ENCODE assay signal across 8 mouse cellular contexts in genomic region chr7:19714836-19715235, GRCm38 (mm10). TPM values are rescaled to one million over a fixed set of nuclear protein-coding genes. Genes with fewer than 3 reads are reported as not detected.
DNase-seq lines count a peak whose midpoint lies in the region; ATAC-seq and TF ChIP-seq lines count a peak whose summit lies in the region.

No protein-coding gene starts in this region.

- peak overlapping the region; percentile 100 for H3K4me3 ChIP-seq in heart, embryonic 16.5 days (ENCODE audit: low read length)
- peak overlapping the region; percentile 72 to 97 for H3K4me3 ChIP-seq in MEL (ENCODE audit: control insufficient read depth in 1 of 2, insufficient read depth in 1 of 2, low read depth in 2 of 2, low read length in 2 of 2)
- H3K4me3 ChIP-seq in forebrain, embryonic 15.5 days: peak overlapping the region; percentile 73
- peak overlapping the region; percentile 68 for H3K4me3 ChIP-seq in macrophage (ENCODE audit: inconsistent target)

- TF ChIP-seq RAD21 in MEL (IDR thresholded peaks at IDR 0.05; ENCODE audit: low read depth, low read length): no peak

- under 1% methylated on average over 39 of the region's 39 CpGs for WGBS in heart, embryonic 16.5 days
- 0% methylated on average over 39 of the region's 39 CpGs for WGBS in forebrain, embryonic 15.5 days
- under 1% methylated on average over 35 of the region's 39 CpGs for WGBS in macrophage (ENCODE audit: missing documents)

- peaks cover 25% of the 10 kb centered on the region for H3K36me3 ChIP-seq in heart, embryonic 16.5 days (ENCODE audit: control insufficient read depth, insufficient read depth)
- H3K36me3 ChIP-seq in MEL (ENCODE audit: control insufficient read depth in 1 of 2, insufficient read depth in 2 of 2, low read length in 2 of 2) (peaks cover 3 to 14% of the 10 kb centered on the region in 2 experiments; a peak in 3 of 4 replicates), macrophage (ENCODE audit: inconsistent target) (peaks cover 21% of the 10 kb centered on the region; the same call in 1 of the 2 replicates)
- peaks cover 22% of the 10 kb centered on the region for H3K36me3 ChIP-seq in forebrain, embryonic 15.5 days

- H3K9me3 ChIP-seq in heart, embryonic 16.5 days (replicated peaks; ENCODE audit: control insufficient read depth, low read length): no peaks in the 10 kb centered on the region
- H3K9me3 ChIP-seq in MEL (replicated peaks; ENCODE audit: insufficient read depth, low read length): no peaks in the 10 kb centered on the region
- H3K9me3 ChIP-seq in forebrain, embryonic 15.5 days: no peaks in the 10 kb centered on the region

- H3K4me2 ChIP-seq in heart, embryonic 16.5 days (ENCODE audit: low read depth, low read length): peak overlapping the region; percentile 89
- H3K4me2 ChIP-seq in forebrain, embryonic 15.5 days (replicated peaks): peak overlapping the region; percentile 95

- peaks cover 19% of the 10 kb centered on the region for H3K4me1 ChIP-seq in heart, embryonic 16.5 days (ENCODE audit: control insufficient read depth, insufficient read depth, low read length)
- H3K4me1 ChIP-seq in MEL (ENCODE audit: control insufficient read depth in 1 of 2, insufficient read depth in 2 of 2, low read length in 2 of 2): peaks cover 0 to 19% of the 10 kb centered on the region in 2 experiments; a peak in 2 of 4 replicates
- peaks cover 22% of the 10 kb centered on the region for H3K4me1 ChIP-seq in forebrain, embryonic 15.5 days

- peak overlapping the region; percentile 97 for H3K9ac ChIP-seq in heart, embryonic 16.5 days (ENCODE audit: low read length)
- H3K9ac ChIP-seq in MEL (ENCODE audit: control insufficient read depth, low read depth, low read length, poor library complexity, severe bottlenecking): peak overlapping the region; percentile 90
- peak overlapping the region; percentile 70 for H3K9ac ChIP-seq in forebrain, embryonic 15.5 days (replicated peaks)

- no peak for ATAC-seq in heart, embryonic 16.5 days (replicated peaks; ENCODE audit: extremely low read depth, insufficient read depth, low FRiP score)
- no peak for ATAC-seq in forebrain, embryonic 15.5 days (replicated peaks)

- H3K79me2 ChIP-seq in MEL (ENCODE audit: control insufficient read depth, insufficient read depth, low read length, poor library complexity) (peaks cover 20% of the 10 kb centered on the region), macrophage (ENCODE audit: inconsistent target) (peaks cover 17% of the 10 kb centered on the region)

- TF ChIP-seq EP300 in MEL (IDR thresholded peaks at IDR 0.05; ENCODE audit: low read depth in 1 of 2, low read length in 2 of 2): no peak

- H3K27ac ChIP-seq in heart, embryonic 16.5 days (ENCODE audit: low read length): peak overlapping the region; percentile 87
- peak overlapping the region; percentile 60 for H3K27ac ChIP-seq in MEL (ENCODE audit: control insufficient read depth, low read depth, low read length)
- H3K27ac ChIP-seq in forebrain, embryonic 15.5 days (replicated peaks): peak overlapping the region; percentile 68
- peak overlapping the region; percentile 17 for H3K27ac ChIP-seq in macrophage

- no peak for DNase-seq in heart, adult 9 months (ENCODE audit: low spot score in 2 of 2)
- no peak for DNase-seq in MEL (ENCODE audit: low read depth, low spot score)
- no peak for DNase-seq in adrenal gland, postnatal 36 days
- no peak for DNase-seq in retina, postnatal 1 day
- DNase-seq in spleen, postnatal 14 days (ENCODE audit: low spot score in 2 of 2): no peak

- no peak for TF ChIP-seq CTCF in MEL (IDR thresholded peaks at IDR 0.05 in 2 of 3, conservative IDR thresholded peaks at IDR 0.05 in 1 of 3; ENCODE audit: control insufficient read depth in 1 of 3, insufficient read depth in 1 of 3, low read depth in 2 of 3, low read length in 3 of 3, poor library complexity in 1 of 3, severe bottlenecking in 1 of 3)

- H3K27me3 ChIP-seq in heart, embryonic 16.5 days (ENCODE audit: control insufficient read depth, insufficient read depth, low read length): no peaks in the 10 kb centered on the region
- no peaks in the 10 kb centered on the region for H3K27me3 ChIP-seq in MEL (ENCODE audit: control insufficient read depth in 1 of 2, insufficient read depth in 2 of 2, low read length in 2 of 2)
- H3K27me3 ChIP-seq in forebrain, embryonic 15.5 days: no peaks in the 10 kb centered on the region

- no peak for TF ChIP-seq POLR2A in MEL (IDR thresholded peaks at IDR 0.05; ENCODE audit: control insufficient read depth in 1 of 2, insufficient read depth in 1 of 2, low read depth in 1 of 2, low read length in 2 of 2, poor library complexity in 1 of 2)

TF ChIP-seq in MEL, 35 proteins besides CTCF, POLR2A, EP300 and RAD21 (continues in another document):
- TF ChIP-seq CHD1 (IDR thresholded peaks at IDR 0.05; ENCODE audit: low read depth, low read length) (0 out of 2 replicates have a peak, but pooled peaks have one; percentile 15), BHLHE40 (IDR thresholded peaks at IDR 0.05; ENCODE audit: borderline replicate concordance, low read depth, low read length) (0 out of 2 replicates have a peak, but pooled peaks have one; percentile 13)

RNA-seq across cellular contexts. Expression of gene Tomm40, which starts 0.4 kb away (rescaled TPM):
- polyA plus RNA-seq in heart, embryonic 16.5 days (2015; fragmentation: Nextera tagmentation; extraction: Ambion mirVana): 146 and 158 TPM in 2 replicates
- 288 and 294 TPM in 2 replicates for total RNA-seq in MEL (2012; rRNA removed)
- polyA plus RNA-seq in MEL (2012; ENCODE audit: insufficient read depth in 1 of 2, insufficient read length in 2 of 2, low read depth in 1 of 2, low replicate concordance in 2 of 2, missing spikeins in 1 of 2) (100 to 1,000 TPM in 1 of 2 experiments, not detected in 1; 403 TPM), macrophage (2018) (17.8 to 74.1 TPM (median 32.1 TPM) in 3 replicates)
- 137 and 147 TPM in 2 replicates for polyA plus RNA-seq in forebrain, embryonic 15.5 days (2015; fragmentation: Nextera tagmentation; extraction: Ambion mirVana)
- total RNA-seq in macrophage (2018; cell fraction: chromatin; rRNA removed): 100 to 1,000 TPM in 1 of 26 experiments, 10 to 100 TPM in 25; 23.8 to 101 (median 64.7) TPM
- 10 to 100 TPM; 29.3 to 52.6 (median 38.4) TPM for total RNA-seq in macrophage (2018; cell fraction: cytosol; rRNA removed)
- total RNA-seq in macrophage (2018; cell fraction: nucleus; rRNA removed): 10 to 100 TPM; 18.7 to 88.7 (median 34.9) TPM
- 100 to 1,000 TPM; 124 to 135 TPM for total RNA-seq in adrenal gland, postnatal 36 days (2021)

RNA-seq across cellular contexts. Expression of gene Apoe, which starts 15.8 kb away (rescaled TPM):
- 588 and 662 TPM in 2 replicates for polyA plus RNA-seq in heart, embryonic 16.5 days (2015; fragmentation: Nextera tagmentation; extraction: Ambion mirVana)
- total RNA-seq in MEL (2012; rRNA removed): 22.6 and 33.3 TPM in 2 replicates
- polyA plus RNA-seq in MEL (2012; ENCODE audit: insufficient read depth in 1 of 2, insufficient read length in 2 of 2, low read depth in 1 of 2, low replicate concordance in 2 of 2, missing spikeins in 1 of 2) (10 to 100 TPM in 1 of 2 experiments, not detected in 1; 61.4 TPM), macrophage (2018) (11,661 to 20,761 TPM (median 14,221 TPM) in 3 replicates)
- 236 and 265 TPM in 2 replicates for polyA plus RNA-seq in forebrain, embryonic 15.5 days (2015; fragmentation: Nextera tagmentation; extraction: Ambion mirVana)
- total RNA-seq in macrophage (2018; cell fraction: chromatin; rRNA removed): 100 to 1,000 TPM in 24 of 26 experiments, 10 to 100 TPM in 2; 88.7 to 552 (median 167) TPM
- total RNA-seq in macrophage (2018; cell fraction: cytosol; rRNA removed): over 10,000 TPM in 1 of 26 experiments, 1,000 to 10,000 TPM in 25; 2,271 to 10,488 (median 5,747) TPM
- 1,000 to 10,000 TPM in 25 of 26 experiments, 100 to 1,000 TPM in 1; 950 to 5,502 (median 3,280) TPM for total RNA-seq in macrophage (2018; cell fraction: nucleus; rRNA removed)
- 1,000 to 10,000 TPM in 1 of 2 experiments, 100 to 1,000 TPM in 1; 927 to 1,142 TPM for total RNA-seq in adrenal gland, postnatal 36 days (2021)

RNA-seq across cellular contexts. Expression of gene Apoc1, which starts 22.4 kb away (rescaled TPM):
- polyA plus RNA-seq in heart, embryonic 16.5 days (2015; fragmentation: Nextera tagmentation; extraction: Ambion mirVana): 8.9 and 9.2 TPM in 2 replicates
- total RNA-seq in MEL (2012; rRNA removed): not detected in 2 replicates
- polyA plus RNA-seq in MEL (2012; ENCODE audit: insufficient read depth in 1 of 2, insufficient read length in 2 of 2, low read depth in 1 of 2, low replicate concordance in 2 of 2, missing spikeins in 1 of 2): under 1 TPM in 1 of 2 experiments, not detected in 1; 0.35 TPM
- 1.2 TPM in 2 replicates for polyA plus RNA-seq in forebrain, embryonic 15.5 days (2015; fragmentation: Nextera tagmentation; extraction: Ambion mirVana)
- total RNA-seq in macrophage (2018; cell fraction: chromatin; rRNA removed): 1 to 10 TPM in 1 of 26 experiments, not detected in 25; 2.8 TPM
- total RNA-seq in macrophage (2018; cell fraction: cytosol; rRNA removed): 1 to 10 TPM in 25 of 26 experiments, under 1 TPM in 1; 0.93 to 9.2 (median 2.6) TPM
- total RNA-seq in macrophage (2018; cell fraction: nucleus; rRNA removed): 1 to 10 TPM in 8 of 26 experiments, not detected in 18; 1.8 to 6.1 (median 2.3) TPM
- polyA plus RNA-seq in macrophage (2018): 4.3 to 4.7 TPM (median 4.4 TPM) in 3 replicates
- 1,000 to 10,000 TPM in 1 of 2 experiments, 100 to 1,000 TPM in 1; 185 to 1,007 TPM for total RNA-seq in adrenal gland, postnatal 36 days (2021)

RNA-seq across cellular contexts. Expression of gene Apoc4, which starts 33.6 kb away (rescaled TPM):
- 0.22 and 0.37 TPM in 2 replicates for polyA plus RNA-seq in heart, embryonic 16.5 days (2015; fragmentation: Nextera tagmentation; extraction: Ambion mirVana)
- total RNA-seq in MEL (2012; rRNA removed): not detected in 2 replicates
- polyA plus RNA-seq in MEL (2012; ENCODE audit: insufficient read depth in 1 of 2, insufficient read length in 2 of 2, low read depth in 1 of 2, low replicate concordance in 2 of 2, missing spikeins in 1 of 2) (not detected), macrophage (2018) (1.1 TPM in 1 of 3 replicates, not detected in the others)
- not detected in 2 replicates for polyA plus RNA-seq in forebrain, embryonic 15.5 days (2015; fragmentation: Nextera tagmentation; extraction: Ambion mirVana)
- total RNA-seq in macrophage (2018; cell fraction: chromatin; rRNA removed): under 1 TPM in 1 of 26 experiments, not detected in 25; 0.33 TPM
- total RNA-seq in macrophage (2018; cell fraction: cytosol; rRNA removed): 1 to 10 TPM in 1 of 26 experiments, under 1 TPM in 19, not detected in 6; 0.27 to 1.0 (median 0.52) TPM
- not detected for total RNA-seq in macrophage (2018; cell fraction: nucleus; rRNA removed)
- total RNA-seq in adrenal gland, postnatal 36 days (2021): 100 to 1,000 TPM in 1 of 2 experiments, 10 to 100 TPM in 1; 42.0 to 110 TPM

RNA-seq across cellular contexts. Expression of gene Gm44805, which starts 33.6 kb away (rescaled TPM):
- 0.38 TPM in 1 of 2 replicates, not detected in the other for polyA plus RNA-seq in heart, embryonic 16.5 days (2015; fragmentation: Nextera tagmentation; extraction: Ambion mirVana)
- total RNA-seq in MEL (2012; rRNA removed): not detected in 2 replicates
- polyA plus RNA-seq in MEL (2012; ENCODE audit: insufficient read depth in 1 of 2, insufficient read length in 2 of 2, low read depth in 1 of 2, low replicate concordance in 2 of 2, missing spikeins in 1 of 2): not detected
- not detected in 2 replicates for polyA plus RNA-seq in forebrain, embryonic 15.5 days (2015; fragmentation: Nextera tagmentation; extraction: Ambion mirVana)
- 1 to 10 TPM in 1 of 26 experiments, not detected in 25; 2.2 TPM for total RNA-seq in macrophage (2018; cell fraction: chromatin; rRNA removed)
- 1 to 10 TPM in 1 of 26 experiments, under 1 TPM in 1, not detected in 24; 0.49 to 1.2 TPM for total RNA-seq in macrophage (2018; cell fraction: cytosol; rRNA removed)
- not detected for total RNA-seq in macrophage (2018; cell fraction: nucleus; rRNA removed)
- polyA plus RNA-seq in macrophage (2018): not detected in 3 replicates
- total RNA-seq in adrenal gland, postnatal 36 days (2021): under 1 TPM in 1 of 2 experiments, not detected in 1; 0.40 TPM

Comparison
In these comparisons a context has a peak if more than half of its experiments do, and no peak if none do; other contexts are left out.
1. H3K27ac ChIP-seq: peak in every context shown above with its lines; median percentile 87 in heart, embryonic 16.5 days; 68 in forebrain, embryonic 15.5 days; 60 in MEL; 17 in macrophage.
2. RNA of gene Apoe, which starts 15.8 kb away (polyA plus RNA-seq): 11,661 to 20,761 TPM in macrophage; 588 to 662 TPM in heart, embryonic 16.5 days, 236 to 265 TPM in forebrain, embryonic 15.5 days and 61.4 TPM in MEL; every median in the first group is over 10 times any median in the second.
3. Peak in every context shown above with its lines, with median percentiles within 50 percentile points of each other: H3K4me3 ChIP-seq and H3K9ac ChIP-seq.